Mouse (Mus musculus) G1E (cell line): Measurements from ENCODE around the gene Mien1.

Source experiments
- CTCF ChIP-seq: IDR thresholded peaks from 2 replicates; pipeline ENCODE4 v1.5.1; 2012; ENCODE audit warnings: low read depth, low read length, inconsistent platforms, mixed read lengths
- GATA1 ChIP-seq: IDR thresholded peaks from 2 replicates; pipeline ENCODE4 v1.6.1; 2012; ENCODE audit warnings: borderline replicate concordance, low read length, inconsistent platforms, mixed read lengths
- TAL1 ChIP-seq: conservative IDR thresholded peaks from 2 replicates; pipeline ENCODE4 v1.6.1; 2012; ENCODE audit warnings: low read depth, low read length, inconsistent platforms, mixed read lengths

DNA sequence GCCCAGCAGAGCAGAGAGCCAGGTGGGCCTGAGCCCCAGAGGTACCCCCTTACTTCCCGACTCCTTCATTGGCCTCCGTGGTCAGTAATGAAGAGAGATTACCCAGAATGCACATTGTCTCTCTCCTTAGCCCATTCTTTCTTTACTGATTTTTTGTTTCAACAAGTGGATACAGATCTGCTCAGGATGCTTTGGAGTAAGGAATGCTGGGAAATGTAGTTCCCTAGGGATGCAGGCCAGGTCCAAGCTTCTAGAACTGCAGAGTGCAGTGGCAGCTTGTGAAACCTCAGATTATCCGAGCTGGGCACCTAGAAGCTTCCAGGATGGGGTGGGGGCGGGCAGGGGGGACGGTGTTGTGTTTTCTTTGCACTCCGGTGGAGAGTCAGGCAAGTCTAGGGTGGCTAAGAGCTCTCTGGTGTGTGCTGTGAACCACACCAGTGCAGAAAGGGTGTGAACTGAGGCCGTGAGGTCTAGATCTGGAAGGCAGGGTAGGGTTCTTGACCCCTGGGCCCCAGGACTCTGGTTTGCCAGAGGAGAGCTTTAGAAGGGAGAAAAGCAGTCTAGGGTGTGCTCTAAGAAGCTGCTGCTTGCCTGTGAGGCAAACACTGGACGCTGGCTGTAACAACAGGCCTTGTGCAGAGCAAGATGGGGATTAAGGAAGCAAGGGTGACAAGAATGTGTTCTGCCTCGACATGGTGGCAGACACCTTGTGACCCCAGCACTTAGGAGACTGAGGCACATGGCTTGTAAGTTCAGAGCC lies 6.9 kb downstream of the Mien1 start:
- TF ChIP-seq CTCF: no peak
- TF ChIP-seq GATA1: no peak
- no peak for TF ChIP-seq TAL1
